ENCODE assay signal across 9 mouse cellular contexts in genomic region chr5:29737471-29737870, GRCm38 (mm10). TPM values are rescaled to one million over a fixed set of nuclear protein-coding genes. Genes with fewer than 3 reads are reported as not detected.
DNase-seq lines count a peak whose midpoint lies in the region; ATAC-seq and TF ChIP-seq lines count a peak whose summit lies in the region.
"Had no signal": no experiment of that assay in that cellular context is flagged by ENCODE, and none has a peak within 500 bp of the region (broad histone marks: within the 10 kb centered on the region; RNA-seq: fewer than 3 reads in every experiment).

No protein-coding gene starts in this region.

- TF ChIP-seq CTCF in liver, postnatal 0 days (IDR thresholded peaks at IDR 0.05; ENCODE audit: low read depth), result 0 out of 2 replicates have a peak, but pooled peaks have one; percentile 2

- H3K36me3 ChIP-seq in heart, embryonic 14.5 days (ENCODE audit: control insufficient read depth, insufficient read depth, low read length), result 0 out of 2 replicates have a peak, but pooled peaks cover 3% of the 10 kb centered on the region
- peaks cover 4% of the 10 kb centered on the region for H3K36me3 ChIP-seq in ES-E14 (ENCODE audit: control insufficient read depth, insufficient read depth, low read length, poor library complexity, severe bottlenecking)
- peaks cover 15% of the 10 kb centered on the region for H3K36me3 ChIP-seq in hindbrain, embryonic 10.5 days
- H3K36me3 ChIP-seq in liver, postnatal 0 days (replicated peaks; ENCODE audit: insufficient read depth, low read length), result peaks cover 3% of the 10 kb centered on the region

- intact Hi-C loops in gastrocnemius, postnatal 36 days (cut with DNase I), result loop anchor here (10.0 kb wide), 1 partner anchor 277 kb away; the partner anchor contains the start of gene Il6

- H3K27ac ChIP-seq in heart, embryonic 14.5 days (replicated peaks in 1 of 2; ENCODE audit: control insufficient read depth in 1 of 2, insufficient read depth in 1 of 2, low read depth in 2 of 2, low read length in 2 of 2), result no peak overlapping the region
- H3K27ac ChIP-seq in ES-E14 (ENCODE audit: insufficient read depth, low read depth, low read length, poor library complexity, severe bottlenecking), result peak overlapping the region; percentile 86; the same call in 1 of the 2 replicates
- H3K27ac ChIP-seq in hindbrain, embryonic 10.5 days, result no peak overlapping the region
- H3K27ac ChIP-seq in liver, postnatal 0 days (ENCODE audit: low read depth), result no peak overlapping the region

- peak overlapping the region in 1 of 2 experiments; percentile 93; a peak in 1 of 4 replicates for H3K4me3 ChIP-seq in heart, embryonic 14.5 days (ENCODE audit: control insufficient read depth in 1 of 2, insufficient read depth in 1 of 2, low read depth in 1 of 2, low read length in 2 of 2)
- peak overlapping the region; percentile 86 to 93 for H3K4me3 ChIP-seq in ES-E14 (ENCODE audit: insufficient read depth in 1 of 2, low read depth in 1 of 2, low read length in 2 of 2, poor library complexity in 1 of 2, severe bottlenecking in 1 of 2)
- H3K4me3 ChIP-seq in hindbrain, embryonic 10.5 days, result peak overlapping the region; percentile 96
- H3K4me3 ChIP-seq in liver, postnatal 0 days (ENCODE audit: low read depth, low read length), result peak overlapping the region; percentile 96

- DNase-seq in heart, adult 18-20 months, result no peak
- peak; percentile 59 for DNase-seq in ES-E14 (ENCODE audit: low read depth, low spot score)
- DNase-seq in hindbrain, embryonic 10.5 days (ENCODE audit: low spot score), result no peak
- no peak for DNase-seq in liver, postnatal 0 days
- no peak for DNase-seq in left cerebral cortex, adult 9 months (ENCODE audit: low spot score in 2 of 2)
- no peak for DNase-seq in gastrocnemius, postnatal 36 days
- no peak for DNase-seq in adrenal gland, adult 2 months
- DNase-seq: thymus, adult 18-20 months had no signal

- TF ChIP-seq EP300 in liver, postnatal 0 days (IDR thresholded peaks at IDR 0.05; ENCODE audit: low read depth), result no peak

- peak overlapping the region; percentile 88 for H3K4me2 ChIP-seq in heart, embryonic 14.5 days (ENCODE audit: low read length)
- H3K4me2 ChIP-seq in liver, postnatal 0 days (ENCODE audit: low read depth, low read length), result peak overlapping the region; percentile 80

- no peak overlapping the region for H3K9ac ChIP-seq in heart, embryonic 14.5 days (ENCODE audit: low read length)
- H3K9ac ChIP-seq in ES-E14 (ENCODE audit: insufficient read depth, low read depth, low read length, poor library complexity, severe bottlenecking), result peak overlapping the region; percentile 62; the same call in 1 of the 2 replicates
- peak overlapping the region; percentile 96 for H3K9ac ChIP-seq in liver, postnatal 0 days (replicated peaks)

- no peaks in the 10 kb centered on the region for H3K9me3 ChIP-seq in heart, embryonic 14.5 days (ENCODE audit: control insufficient read depth, low read length)
- H3K9me3 ChIP-seq in ES-E14 (ENCODE audit: control insufficient read depth, insufficient read depth, low read depth, low read length), result no peaks in the 10 kb centered on the region
- H3K9me3 ChIP-seq in hindbrain, embryonic 10.5 days, result no peaks in the 10 kb centered on the region
- no peaks in the 10 kb centered on the region for H3K9me3 ChIP-seq in liver, postnatal 0 days (ENCODE audit: low read length)

- no peak for ATAC-seq in heart, embryonic 14.5 days (ENCODE audit: insufficient number of reproducible peaks, insufficient read depth, low FRiP score, low read depth)
- no peak for ATAC-seq in liver, postnatal 0 days

- 86% methylated on average over 5 of the region's 5 CpGs for WGBS in heart, embryonic 14.5 days
- WGBS in hindbrain, embryonic 10.5 days, result 93% methylated on average over 5 of the region's 5 CpGs
- WGBS in liver, postnatal 0 days (ENCODE audit: insufficient replicate concordance), result 80% methylated on average over 5 of the region's 5 CpGs

- no peaks in the 10 kb centered on the region for H3K27me3 ChIP-seq in heart, embryonic 14.5 days (ENCODE audit: control insufficient read depth, insufficient read depth, low read length)
- no peaks in the 10 kb centered on the region for H3K27me3 ChIP-seq in hindbrain, embryonic 10.5 days (ENCODE audit: insufficient read depth, poor library complexity, severe bottlenecking)
- H3K27me3 ChIP-seq in liver, postnatal 0 days (ENCODE audit: insufficient read depth, low read length), result no peaks in the 10 kb centered on the region

- in situ Hi-C loops in ES-E14 (cut with MboI; ENCODE audit: low sequenced_read_pairs in 2 of 2, unreplicated experiment in 2 of 2), result no loop called here

- peaks cover 4 to 34% of the 10 kb centered on the region in 2 experiments for H3K4me1 ChIP-seq in heart, embryonic 14.5 days (ENCODE audit: control insufficient read depth in 2 of 2, insufficient read depth in 2 of 2, low read length in 2 of 2)
- peaks cover 6 to 9% of the 10 kb centered on the region in 2 experiments; a peak in 3 of 4 replicates for H3K4me1 ChIP-seq in ES-E14 (ENCODE audit: control insufficient read depth in 2 of 2, insufficient read depth in 2 of 2, low read length in 2 of 2, poor library complexity in 1 of 2)
- peaks cover 30% of the 10 kb centered on the region for H3K4me1 ChIP-seq in hindbrain, embryonic 10.5 days (replicated peaks)
- H3K4me1 ChIP-seq in liver, postnatal 0 days (ENCODE audit: insufficient read depth), result peaks cover 31% of the 10 kb centered on the region

TF ChIP-seq in ES-E14, 5 proteins besides CTCF, POLR2A, EP300 and RAD21:
- TF ChIP-seq ZNF384 (IDR thresholded peaks at IDR 0.05; ENCODE audit: low read depth, low read length), result no peak
- TF ChIP-seq HCFC1 (IDR thresholded peaks at IDR 0.05; ENCODE audit: borderline replicate concordance, insufficient read depth, low read length), result no peak
- TF ChIP-seq CHD2 (IDR thresholded peaks at IDR 0.05; ENCODE audit: low read depth, low read length), result no peak
- TF ChIP-seq ZC3H11A (IDR thresholded peaks at IDR 0.05; ENCODE audit: borderline replicate concordance, low read depth, low read length), result no peak
- TF ChIP-seq MAFK (IDR thresholded peaks at IDR 0.05; ENCODE audit: insufficient read depth, low read depth, low read length), result no peak
TF ChIP-seq in ES-E14: peak in this region for 0.

RNA-seq across cellular contexts. Expression of gene Gm5129, which starts 1.7 kb away (rescaled TPM):
- polyA plus RNA-seq in heart, embryonic 14.5 days (2014; fragmentation: Nextera tagmentation; extraction: Ambion mirVana), result not detected in 2 replicates
- total RNA-seq in heart, adult 18-20 months (2021), result 1 to 10 TPM in 1 of 2 experiments, not detected in 1; 1.3 TPM
- total RNA-seq in ES-E14 (2012; rRNA removed), result not detected in 2 replicates
- polyA plus RNA-seq in hindbrain, embryonic 10.5 days (2016; fragmentation: Nextera tagmentation; extraction: Ambion mirVana), result not detected in 2 replicates
- polyA plus RNA-seq in liver, postnatal 0 days (2015; fragmentation: Nextera tagmentation; extraction: Ambion mirVana), result not detected in 2 replicates
- not detected for total RNA-seq in gastrocnemius, postnatal 36 days (2021)
- total RNA-seq in adrenal gland, adult 2 months (2021), result 1 to 10 TPM in 1 of 2 experiments, not detected in 1; 1.7 TPM
- polyA plus RNA-seq in adrenal gland, adult 2 months (2012; rRNA removed), result not detected in 2 replicates

RNA-seq across cellular contexts. Expression of gene Dnajb6, which starts 2.0 kb away (rescaled TPM):
- polyA plus RNA-seq in heart, embryonic 14.5 days (2014; fragmentation: Nextera tagmentation; extraction: Ambion mirVana), result 85.5 and 90.0 TPM in 2 replicates
- total RNA-seq in heart, adult 18-20 months (2021), result 10 to 100 TPM; 72.3 to 75.7 TPM
- total RNA-seq in ES-E14 (2012; rRNA removed), result 163 and 224 TPM in 2 replicates
- polyA plus RNA-seq in hindbrain, embryonic 10.5 days (2016; fragmentation: Nextera tagmentation; extraction: Ambion mirVana), result 167 and 173 TPM in 2 replicates
- polyA plus RNA-seq in liver, postnatal 0 days (2015; fragmentation: Nextera tagmentation; extraction: Ambion mirVana), result 83.0 and 87.4 TPM in 2 replicates
- total RNA-seq in gastrocnemius, postnatal 36 days (2021), result 10 to 100 TPM; 62.7 to 66.2 TPM
- 100 to 1,000 TPM; 117 to 138 TPM for total RNA-seq in adrenal gland, adult 2 months (2021)
- polyA plus RNA-seq in adrenal gland, adult 2 months (2012; rRNA removed), result 34.3 and 46.2 TPM in 2 replicates
